Mouse (Mus musculus): ENCODE results near the gene Shcbp1. TPM values are rescaled to one million over a fixed set of nuclear protein-coding genes. Genes with fewer than 3 reads are reported as not detected.
"Not testable (repeated sequence)": the region's sequence is repeated elsewhere in the genome, so short reads cannot be mapped to it uniquely, and the experiment has no call there.

The Shcbp1 gene
- 1 to 10 TPM; 1.7 to 3.6 TPM for total RNA-seq (2021)
- long read RNA-seq, experiment 1, transcript Shcbp1-201 (13 exons, 2,156 nt) = major isoform, 5 of 5 reads
- long read RNA-seq, experiment 1, partial matches to known transcripts = 0 of 5 reads
- long read RNA-seq, experiment 1, other reads (novel, unspliced or antisense) = 0 of 5 reads
- long read RNA-seq, experiment 2, partial matches to known transcripts = 0 of 2 reads
- long read RNA-seq, experiment 2, other reads (novel, unspliced or antisense) = 1 of 2 reads

DNA sequence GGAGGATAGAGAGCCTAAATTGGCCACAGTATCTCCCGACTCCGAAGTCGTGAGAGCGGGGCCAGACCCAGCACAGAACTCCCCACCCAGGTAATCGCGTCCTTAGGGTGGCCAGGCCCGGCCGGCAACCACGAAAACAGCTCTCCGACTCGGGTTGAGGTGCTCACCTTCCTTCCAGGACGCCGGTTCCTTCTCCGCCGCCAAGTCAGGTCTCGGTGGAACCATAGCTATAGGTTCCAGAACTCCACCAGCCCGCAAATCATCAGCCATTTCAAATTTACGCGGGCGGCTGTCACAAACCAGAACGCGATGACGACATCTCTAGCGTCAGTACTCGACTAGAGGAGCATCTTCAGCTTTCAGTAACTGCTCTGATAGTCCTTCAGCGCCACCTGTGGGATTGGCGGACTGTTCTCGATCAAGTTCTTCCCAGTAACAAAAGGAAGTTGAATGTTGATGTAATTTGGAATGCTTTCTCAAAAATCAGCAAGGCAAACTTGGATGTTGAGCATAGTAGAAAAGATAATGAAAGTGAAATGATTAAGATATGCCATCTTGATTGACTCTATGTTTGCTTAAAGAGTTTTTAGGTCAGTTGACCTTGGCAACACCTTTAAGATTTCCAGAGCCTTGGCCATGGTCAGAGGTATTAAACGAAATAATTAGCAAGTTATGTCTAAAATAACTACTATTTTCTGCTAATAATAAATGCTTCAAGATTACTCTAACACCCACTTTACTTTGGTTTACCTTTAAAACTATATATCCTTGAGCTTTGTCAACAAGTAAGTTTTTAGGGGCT, at the start of gene Shcbp1:
Gene Shcbp1 (minus strand): TSS at position 314 of the 802 bp plus-strand sequence.
- intact Hi-C loops (cut with DNase I) = loop anchor here (5.0 kb wide), 2 partner anchors 58 to 102 kb away; no protein-coding TSS in a partner anchor
- peak; percentile 89 to 94 for DNase-seq

- no peak for DNase-seq
- intact Hi-C loops (cut with DNase I) = no loop called here
Measured at GRCm38 (mm10) chr8:4808831-4809230, 29.5 kb upstream of the Shcbp1 start.

DNA sequence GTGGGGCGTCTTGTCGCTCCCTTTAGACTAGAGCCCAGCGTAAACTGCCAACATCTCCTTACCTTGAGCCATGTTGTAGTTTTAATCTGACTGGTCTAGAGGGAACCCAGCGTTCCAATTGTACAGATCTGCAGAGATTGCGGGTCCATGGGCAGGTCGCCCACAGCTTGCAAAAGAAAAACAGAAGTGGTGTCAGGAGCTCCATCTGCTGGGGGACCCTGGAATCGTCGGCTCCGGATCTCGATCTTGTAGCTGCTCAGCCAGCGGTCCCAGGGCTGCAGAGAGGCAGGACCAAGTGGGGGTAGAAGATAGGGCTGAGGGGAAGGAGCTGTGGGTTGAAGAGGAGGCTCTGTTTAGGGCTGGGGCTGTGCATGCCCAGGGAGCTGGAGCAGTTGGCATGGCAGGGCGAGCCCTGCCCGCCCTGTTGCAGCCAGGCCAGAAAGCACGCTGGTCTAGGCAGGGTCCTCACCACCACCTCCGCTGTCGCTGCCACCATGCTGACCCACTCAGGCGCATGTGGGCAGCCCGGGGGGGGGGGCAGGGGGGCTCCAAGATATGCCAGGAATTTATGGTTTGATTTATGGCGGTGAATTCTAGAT, 21.3 kb upstream of the Shcbp1 start:
- intact Hi-C loops (cut with DNase I) = no loop called here
- peak in 1 of 2 experiments; percentile 18 for DNase-seq

GRCm38 (mm10) chr8:4778266-4778665, 1.1 kb downstream of the Shcbp1 start:
- DNase-seq = no peak
- intact Hi-C loops (cut with DNase I) = loop anchor here (5.0 kb wide), 2 partner anchors 59 to 101 kb away; no protein-coding TSS in a partner anchor

DNA sequence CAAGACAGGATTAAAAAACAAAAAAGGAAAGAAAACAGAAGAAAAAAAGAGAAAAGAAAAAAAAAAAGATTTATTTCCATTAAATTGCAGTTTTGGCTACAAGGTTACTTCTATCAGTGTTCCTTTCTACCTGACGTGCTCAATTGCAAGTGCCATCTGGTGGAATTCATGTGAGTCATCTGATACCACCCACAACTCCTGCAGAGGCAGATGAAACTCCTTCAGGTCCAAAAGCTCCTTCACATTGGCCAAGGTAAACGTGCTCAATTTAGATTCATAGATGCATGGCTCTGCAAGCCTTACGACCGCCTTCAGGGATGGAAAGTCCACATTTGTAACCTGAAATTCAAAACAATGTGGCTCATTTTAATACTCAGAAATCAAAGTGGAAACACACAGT, 14.6 kb downstream of the Shcbp1 start:
- intact Hi-C loops (cut with DNase I) = no loop called here
- DNase-seq = no peak

- intact Hi-C loops (cut with DNase I) = no loop called here
- no peak for DNase-seq
Measured at GRCm38 (mm10) chr8:4753048-4753447, 26.3 kb downstream of the Shcbp1 start.

GRCm38 (mm10) chr8:4730942-4731341, 48.4 kb downstream of the Shcbp1 start:
- intact Hi-C loops (cut with DNase I) = no loop called here
- no peak for DNase-seq

DNA sequence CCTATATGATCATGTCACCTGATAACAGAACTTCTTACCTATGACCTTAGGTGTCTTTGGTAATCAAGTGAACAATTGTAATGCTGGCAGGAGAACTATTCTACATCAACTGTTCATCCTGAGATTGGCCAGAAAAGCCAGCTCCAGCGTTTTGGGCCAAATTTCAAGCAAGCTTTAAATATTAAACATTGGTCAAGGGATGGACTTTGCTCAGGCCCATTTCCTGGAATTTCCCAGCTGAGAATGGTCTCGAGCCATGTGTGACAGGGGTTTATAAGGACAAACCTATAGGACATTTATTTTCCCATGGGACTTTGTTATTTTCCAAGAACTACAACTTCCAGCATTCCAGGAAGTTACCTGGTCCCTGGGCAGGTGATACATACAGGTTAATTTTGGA, 63.8 kb downstream of the Shcbp1 start:
- no peak for DNase-seq
- intact Hi-C loops (cut with DNase I) = no loop called here

GRCm38 (mm10) chr8:4708346-4708745, 71.0 kb downstream of the Shcbp1 start:
- intact Hi-C loops (cut with DNase I); DNase-seq: not testable (repeated sequence)

DNA sequence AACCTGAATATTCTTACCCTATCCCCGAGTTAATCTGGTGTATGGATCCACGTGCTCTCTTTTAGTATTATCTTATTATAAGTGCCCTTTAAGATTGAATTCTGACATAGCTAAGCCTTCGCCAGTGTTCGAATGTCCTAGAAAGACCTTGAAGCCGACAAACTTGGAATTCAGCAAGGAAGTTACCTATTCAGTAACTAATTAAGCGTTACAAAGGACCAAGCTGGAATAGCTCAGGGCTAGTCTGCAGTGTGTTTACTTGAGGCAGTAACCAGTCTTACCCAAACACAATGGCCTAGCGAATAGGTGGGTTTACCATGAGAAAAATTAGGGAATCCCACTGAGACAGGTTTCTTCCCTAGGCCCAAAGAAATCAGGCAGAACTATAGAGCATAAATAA, 71.5 kb downstream of the Shcbp1 start:
- intact Hi-C loops (cut with DNase I) = not testable (repeated sequence)

GRCm38 (mm10) chr8:4691634-4692033, 87.7 kb downstream of the Shcbp1 start:
- no peak for DNase-seq
- intact Hi-C loops (cut with DNase I) = no loop called here

More for the DNA sequence above, 71.5 kb downstream of the Shcbp1 start:
- not testable (repeated sequence) for DNase-seq

Other genes with a start within 250 kb of the Shcbp1 start
- 1 to 10 TPM; 7.8 to 8.9 TPM for gene Zfp958, start 166.4 kb downstream of the Shcbp1 start, total RNA-seq (2021)

All from heart, postnatal 14 days (tissue).